Mouse (Mus musculus) cerebellum, adult 18-20 months (tissue): ENCODE measurements around the gene Col4a3bp.

Experiments
- DNase-seq, 2 experiments: peaks; one replicate each; pipeline ENCODE4 v3.0.0; 2021

The Col4a3bp gene

DNA sequence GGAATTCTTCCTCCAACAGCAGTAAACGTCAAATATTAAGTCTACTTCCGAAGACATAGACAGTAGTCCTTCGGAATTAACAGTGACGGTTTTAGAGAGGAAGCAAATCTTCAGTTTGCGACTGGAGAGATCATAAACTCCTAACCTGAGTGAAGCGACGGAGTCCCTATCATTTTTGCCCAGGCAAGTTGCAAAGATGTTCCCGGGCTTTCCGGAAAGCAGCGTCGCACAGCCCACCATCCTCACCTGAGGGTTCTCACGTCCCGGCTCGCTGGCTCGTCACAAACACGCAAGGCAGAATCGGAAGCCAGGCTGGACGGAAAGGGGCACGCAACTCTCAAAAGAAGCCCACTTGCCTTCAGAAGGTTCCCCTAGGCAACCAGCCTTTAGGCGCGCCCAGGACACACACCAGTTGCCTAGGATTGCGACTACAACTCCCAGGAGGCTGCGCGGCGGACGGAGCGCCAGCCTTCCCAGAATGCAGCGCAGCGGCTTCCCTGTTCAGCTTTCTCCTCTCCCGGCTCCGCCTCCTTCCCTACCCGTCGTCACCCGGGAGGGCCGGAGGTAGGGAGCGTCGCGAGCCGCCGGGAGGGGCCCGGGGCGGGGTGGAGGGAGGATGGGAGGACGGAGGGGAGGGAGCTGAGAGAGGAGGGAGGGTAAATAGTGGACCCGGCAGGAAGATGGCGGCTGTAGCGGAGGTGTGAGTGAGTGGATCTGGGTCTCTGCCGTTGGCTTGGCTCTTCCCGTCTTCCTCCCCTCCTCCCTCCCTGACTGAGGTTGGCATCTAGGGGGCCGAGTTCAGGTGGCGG, at the start of gene Col4a3bp, which contains the start of gene Polk:
Col4a3bp (plus strand) TSS at position 538 of the 809 bp plus-strand sequence.
Polk (minus strand) TSS at position 499 of the 809 bp plus-strand sequence.
- peak; percentile 97 to 99 for DNase-seq

DNA sequence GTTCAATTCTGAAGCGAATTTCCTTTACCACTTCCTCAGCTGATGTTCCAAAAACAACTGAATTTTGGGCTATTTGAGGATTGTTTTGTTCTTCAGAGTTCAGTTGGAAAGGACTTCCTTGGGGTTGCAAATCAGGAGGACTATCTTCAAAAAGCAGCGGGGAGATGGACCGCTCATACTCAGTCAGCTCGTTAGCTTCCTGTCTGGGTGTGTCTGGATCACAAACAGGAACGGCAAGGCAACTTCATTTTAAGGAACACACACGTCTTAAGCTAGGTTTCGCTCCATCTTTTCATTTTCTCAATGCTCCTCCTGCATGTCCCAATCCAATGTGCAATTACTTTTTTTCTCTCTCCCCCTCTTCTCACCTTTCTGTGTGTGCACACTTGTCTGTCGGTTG, 45.8 kb upstream of the Col4a3bp start:
- no peak for DNase-seq

DNA sequence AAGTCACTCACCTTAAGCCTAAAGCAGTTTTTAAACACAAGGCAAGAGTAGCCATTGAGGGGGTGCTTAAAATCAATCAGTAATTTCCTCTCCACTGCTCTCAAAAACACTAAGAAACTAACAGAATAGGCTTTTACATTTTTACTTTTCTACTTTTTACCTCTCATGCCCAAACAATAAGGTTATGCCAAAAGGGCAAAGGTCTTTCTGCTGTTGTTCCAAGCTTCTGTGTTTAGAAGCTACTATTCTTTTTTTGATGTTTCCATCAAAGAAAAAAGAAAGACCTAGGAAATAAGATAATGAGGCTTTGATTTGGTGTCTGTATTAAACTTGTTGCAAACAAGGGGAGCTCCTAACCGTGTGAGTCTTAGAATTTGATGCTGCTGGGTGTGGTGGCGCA, 42.5 kb upstream of the Col4a3bp start:
- DNase-seq: no peak

DNA sequence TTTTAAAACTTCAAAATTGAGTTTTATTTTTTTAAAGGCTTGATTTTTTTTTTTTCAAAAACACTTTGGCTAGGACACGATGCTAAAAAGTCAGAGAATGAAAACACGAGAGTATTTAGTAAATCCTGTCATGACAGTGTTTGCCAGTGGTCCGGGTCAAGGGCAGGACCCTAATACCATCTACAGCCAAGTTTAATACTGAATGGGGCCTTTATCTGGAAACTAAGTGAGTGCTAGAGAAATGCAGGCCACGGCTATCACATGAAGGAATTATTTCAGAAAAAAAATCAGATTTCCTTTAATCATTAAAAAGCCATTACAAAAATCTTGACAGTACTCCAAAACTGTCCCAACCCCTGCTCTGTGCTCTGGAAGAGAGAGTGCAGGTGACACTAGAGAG, 36.8 kb upstream of the Col4a3bp start:
- DNase-seq: no peak

DNA sequence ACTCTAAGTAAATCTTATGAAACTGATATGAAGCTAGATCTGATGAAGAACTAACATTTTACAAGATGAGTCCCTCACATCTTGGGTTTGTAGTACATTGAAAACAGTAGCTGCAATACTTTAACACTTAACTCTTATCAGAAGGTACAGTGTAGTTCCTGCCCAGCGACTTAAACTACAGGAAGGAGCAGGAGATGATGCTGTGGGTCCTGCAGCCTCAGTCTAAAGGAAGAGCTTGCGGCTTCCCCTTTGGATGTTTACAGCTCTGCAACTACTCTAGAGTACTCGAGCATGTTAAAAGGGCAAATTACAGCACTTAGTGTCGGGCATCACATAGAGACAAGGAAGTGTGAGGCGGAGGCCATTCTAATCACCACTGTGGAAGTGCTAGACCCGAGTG, 36.1 kb upstream of the Col4a3bp start:
- no peak for DNase-seq

DNA sequence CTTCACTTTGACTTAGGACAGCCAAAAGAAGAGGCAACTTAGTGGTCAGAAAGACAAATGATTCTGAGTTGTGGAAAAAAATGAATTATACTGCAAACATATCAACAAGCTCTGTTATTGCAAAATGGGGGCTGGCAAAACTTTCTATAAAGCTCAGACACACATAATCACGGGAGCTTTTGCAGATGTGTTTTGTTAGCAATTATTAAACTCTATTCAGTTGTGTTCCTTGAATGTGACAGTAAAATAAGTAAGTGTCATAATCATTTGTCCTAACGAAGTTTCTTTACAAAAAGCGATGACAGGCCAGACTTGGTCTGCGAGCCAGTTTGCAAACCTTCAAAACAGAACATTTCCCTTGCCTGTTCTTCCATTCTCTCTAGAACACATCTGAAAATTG, 34.9 kb upstream of the Col4a3bp start:
- no peak for DNase-seq

DNA sequence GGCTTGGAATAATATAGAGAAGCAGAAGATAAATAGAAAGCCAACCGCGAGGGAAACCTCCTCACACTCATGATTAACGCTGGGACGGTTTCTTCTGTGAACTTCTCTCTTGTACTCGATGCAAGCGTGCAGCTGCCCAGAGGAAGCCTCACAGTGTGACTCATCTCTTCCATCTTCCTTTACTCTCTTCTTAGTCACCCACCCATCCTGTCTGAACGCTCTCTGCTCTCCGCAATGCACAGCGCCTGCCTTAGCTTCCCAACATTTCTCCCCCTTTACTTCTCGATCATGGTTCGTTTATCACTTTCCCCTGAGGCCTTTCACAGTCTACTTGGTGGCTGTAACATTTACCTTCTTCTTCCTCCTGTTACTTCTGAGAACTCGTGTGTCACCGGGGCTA, 31.8 kb upstream of the Col4a3bp start:
- DNase-seq: no peak

DNA sequence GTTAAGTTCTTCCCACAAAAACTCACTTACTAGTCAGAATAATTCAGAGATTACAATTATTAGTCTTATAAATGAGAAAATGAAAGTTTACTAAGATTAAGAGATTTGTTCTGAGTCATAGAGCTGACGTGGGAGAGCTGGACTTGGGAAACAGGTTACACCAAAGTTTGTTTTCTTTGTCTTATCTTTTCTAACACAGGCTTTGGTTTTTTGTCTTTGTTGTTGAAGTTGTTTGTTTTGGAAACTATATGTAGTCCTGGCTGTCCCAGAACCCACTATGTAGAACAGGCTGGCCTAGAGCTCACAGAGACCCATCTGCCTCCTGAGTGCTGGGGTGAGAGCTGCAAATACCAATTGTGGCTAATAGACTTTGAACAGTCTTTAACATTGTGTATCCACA, 31.2 kb upstream of the Col4a3bp start:
- no peak for DNase-seq

DNA sequence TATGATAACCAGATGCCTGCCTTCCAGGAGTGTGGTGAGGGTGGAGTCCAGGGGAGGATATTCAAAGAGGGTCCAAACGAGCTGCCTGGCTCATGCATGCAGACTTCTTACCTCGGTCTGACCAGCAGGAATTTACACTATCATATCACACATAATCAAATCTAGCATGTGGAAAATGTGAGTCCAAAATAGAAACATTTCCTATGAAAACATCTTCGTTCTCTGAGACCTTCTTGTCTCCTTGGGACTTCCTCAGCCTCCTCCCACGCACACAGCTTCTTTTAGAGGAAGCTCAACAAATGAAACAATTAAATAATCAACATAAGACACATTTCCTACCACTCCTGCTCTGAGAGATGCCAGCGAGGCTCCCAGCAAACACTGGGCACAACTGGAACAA, 30.5 kb upstream of the Col4a3bp start:
- no peak for DNase-seq

DNA sequence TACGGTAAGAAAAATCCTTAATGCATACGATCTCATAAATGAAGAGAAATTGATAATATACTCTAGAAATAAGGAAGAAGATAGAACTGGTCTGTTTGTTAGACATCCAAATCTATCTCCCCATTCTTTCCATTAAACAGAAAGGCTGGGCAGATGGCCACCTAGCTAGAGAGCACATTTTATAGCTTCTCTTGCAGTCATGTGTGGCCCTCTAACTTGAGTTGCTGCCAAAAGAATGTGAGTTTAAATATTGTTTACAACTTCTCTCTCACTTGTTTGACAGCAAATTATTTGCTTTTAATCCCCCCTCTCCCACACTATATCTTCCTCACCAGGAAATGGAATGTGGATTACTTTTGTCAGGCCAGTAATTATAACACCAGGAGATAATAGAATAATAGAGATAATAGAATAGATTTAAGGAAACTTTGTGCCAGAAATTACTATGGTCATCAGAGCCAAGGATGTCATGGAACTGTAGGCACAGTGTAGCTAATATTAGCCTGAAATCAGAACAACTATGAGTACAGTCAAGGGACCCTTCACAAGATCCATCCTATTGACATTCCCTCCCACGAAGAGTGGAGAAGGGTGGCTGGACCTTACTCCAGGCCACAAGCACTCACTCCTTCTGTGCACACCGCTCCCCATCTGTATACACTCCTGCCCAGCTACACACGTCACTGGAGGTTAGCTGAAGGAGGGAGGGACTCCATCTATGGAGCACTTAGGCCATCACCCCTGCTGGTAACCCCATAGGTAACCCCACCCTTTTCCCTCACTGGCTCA, 28.1 kb upstream of the Col4a3bp start:
- DNase-seq: no peak

DNA sequence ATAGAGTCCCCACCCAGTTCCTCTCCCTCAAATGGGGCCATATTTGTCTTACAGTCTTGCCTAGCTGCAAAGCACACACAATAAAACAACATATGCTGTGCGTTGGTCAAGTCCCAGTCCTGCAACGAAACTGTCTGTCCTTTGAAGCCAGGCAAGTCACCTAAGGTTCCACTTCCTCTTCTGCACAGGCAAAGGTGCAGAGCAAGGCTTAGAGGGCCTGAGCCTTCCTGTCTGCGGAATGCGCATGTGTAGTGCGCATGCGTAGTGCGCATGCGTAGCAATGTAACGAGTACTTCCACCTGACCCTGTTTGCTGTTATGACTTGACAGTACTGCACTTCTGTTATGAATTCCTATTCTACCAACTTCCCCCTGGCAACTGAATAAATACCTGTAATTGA, 26.2 kb upstream of the Col4a3bp start:
- no peak for DNase-seq

DNA sequence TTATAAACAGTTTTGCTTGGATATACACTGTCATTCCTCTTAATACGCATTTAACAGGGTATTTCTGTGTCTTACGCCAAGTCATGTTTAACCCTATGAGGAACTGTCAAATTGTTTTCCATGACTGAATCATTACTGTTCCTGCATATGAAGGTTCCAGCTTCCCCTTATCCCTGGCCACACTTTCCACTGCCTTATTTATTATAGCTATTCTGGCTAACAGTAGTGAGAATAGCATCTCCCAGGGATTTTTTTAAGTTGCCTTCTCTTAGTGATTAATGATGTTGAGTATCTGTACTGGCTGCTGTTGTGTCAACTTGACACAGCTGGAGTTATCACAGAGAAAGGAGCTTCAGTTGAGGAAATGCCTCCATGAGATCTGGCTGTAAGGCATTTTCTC, 25.1 kb upstream of the Col4a3bp start:
- no peak for DNase-seq

DNA sequence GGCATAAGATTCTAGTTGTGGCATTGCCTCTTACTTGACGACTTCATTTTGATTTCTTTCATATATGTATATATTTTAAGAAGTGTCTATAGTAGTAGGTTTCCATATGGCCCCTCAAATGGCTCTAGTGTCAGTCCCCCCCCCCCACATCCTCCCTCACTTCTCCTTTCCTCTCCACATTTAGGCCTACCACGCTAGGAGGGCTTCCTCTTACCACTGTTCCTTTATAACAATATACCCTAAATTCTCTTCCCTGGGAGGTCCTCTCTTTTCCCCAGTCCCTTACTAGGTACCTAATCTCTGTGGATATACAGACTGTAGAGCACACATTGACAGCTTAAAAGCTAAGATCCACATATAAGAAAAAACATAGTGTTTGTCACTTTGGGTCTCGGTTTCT, 21.1 kb upstream of the Col4a3bp start:
- no peak for DNase-seq

DNA sequence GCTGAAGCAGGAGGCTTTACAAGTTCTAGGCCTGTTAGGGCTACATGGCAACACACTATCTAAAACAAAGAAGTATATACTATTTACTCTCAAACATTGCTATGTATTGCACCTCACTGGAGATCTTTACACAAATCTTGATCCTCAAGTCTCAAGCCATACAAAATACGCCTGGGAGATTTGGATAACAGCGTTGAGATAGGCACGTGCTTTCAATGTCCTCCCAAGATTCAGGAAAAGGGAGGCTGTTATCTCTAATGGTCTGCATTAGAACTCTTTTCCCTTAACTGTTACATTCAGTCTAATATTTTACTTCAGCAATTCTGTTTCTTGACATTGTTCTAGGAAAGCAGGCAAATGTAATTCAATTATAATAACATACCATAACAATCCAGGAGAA, 15.4 kb upstream of the Col4a3bp start:
- no peak for DNase-seq

DNA sequence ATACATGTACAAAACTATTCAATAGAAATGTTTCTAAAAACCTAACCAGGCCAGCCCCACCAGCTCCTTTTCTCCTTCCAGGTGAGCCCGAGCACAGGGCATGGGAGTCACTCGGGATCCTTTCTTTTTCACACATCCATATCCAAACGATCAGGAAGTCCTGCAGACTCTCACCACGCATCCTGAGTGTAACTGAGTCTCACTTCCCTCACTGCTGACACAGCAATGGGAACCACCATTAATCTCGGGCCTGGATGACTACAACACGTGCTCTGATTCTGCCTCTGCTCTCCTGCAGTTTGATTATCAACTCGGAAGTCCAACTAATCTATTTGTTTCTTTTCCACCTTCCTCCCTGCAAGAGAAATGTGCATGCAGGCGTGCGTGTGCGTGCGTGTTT, 14.6 kb upstream of the Col4a3bp start:
- DNase-seq: no peak

DNA sequence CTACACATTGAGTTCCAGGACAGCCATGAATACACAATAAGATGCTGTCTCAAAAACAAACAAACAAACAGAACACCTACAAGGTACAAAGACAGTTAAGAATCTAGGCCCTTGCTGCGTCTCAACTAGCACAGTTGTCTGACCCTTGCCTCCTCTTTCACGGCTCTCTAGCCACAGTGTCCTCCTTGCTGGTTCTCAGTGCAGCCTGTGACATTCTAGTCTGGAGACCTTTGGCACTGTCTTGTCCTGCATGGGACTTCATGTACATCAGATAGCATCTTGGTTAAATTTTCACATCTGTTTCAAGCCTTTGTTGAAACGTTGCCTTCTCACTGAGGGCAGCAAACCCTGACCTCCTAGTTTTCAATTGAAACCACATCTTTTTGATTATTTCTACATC, 13.6 kb upstream of the Col4a3bp start:
- DNase-seq: no peak

DNA sequence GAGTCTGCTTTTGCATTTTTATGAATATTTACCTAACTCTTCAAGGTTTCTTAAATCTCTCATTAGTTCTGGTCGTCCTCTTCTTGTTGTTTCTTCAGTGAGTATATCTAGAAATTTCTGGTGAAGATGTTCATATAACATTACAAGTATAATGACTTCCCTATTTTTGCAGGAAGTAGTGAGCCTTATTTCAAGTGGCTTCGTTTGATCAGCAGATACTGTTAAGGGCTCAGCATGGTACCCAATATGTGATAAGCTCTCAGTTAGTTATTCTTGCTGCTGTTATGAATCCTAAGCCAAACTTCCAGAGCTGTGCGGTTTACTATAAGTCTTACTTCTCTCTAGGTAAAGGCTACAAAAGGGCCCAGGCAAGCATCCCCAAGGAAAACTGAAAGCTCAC, 12.9 kb upstream of the Col4a3bp start:
- DNase-seq: no peak

DNA sequence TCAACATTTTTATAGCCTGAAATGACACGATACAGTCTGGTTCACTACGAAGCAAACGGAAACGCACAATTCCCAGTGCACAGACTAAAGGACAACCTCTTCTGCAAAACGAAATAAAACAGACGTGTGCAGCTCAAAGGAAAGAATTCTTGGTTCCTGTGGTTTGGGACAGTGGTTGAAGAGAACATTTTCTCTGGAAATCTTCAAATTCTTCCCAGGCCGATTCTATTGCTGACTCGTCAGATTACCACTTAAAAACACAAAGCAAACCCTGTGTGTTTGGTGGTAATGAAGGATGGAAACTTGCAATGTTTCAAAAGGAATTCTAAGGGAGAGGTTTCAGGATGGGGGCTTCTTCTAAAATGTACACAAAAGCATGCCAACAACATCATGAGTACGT, 12.4 kb upstream of the Col4a3bp start:
- no peak for DNase-seq

DNA sequence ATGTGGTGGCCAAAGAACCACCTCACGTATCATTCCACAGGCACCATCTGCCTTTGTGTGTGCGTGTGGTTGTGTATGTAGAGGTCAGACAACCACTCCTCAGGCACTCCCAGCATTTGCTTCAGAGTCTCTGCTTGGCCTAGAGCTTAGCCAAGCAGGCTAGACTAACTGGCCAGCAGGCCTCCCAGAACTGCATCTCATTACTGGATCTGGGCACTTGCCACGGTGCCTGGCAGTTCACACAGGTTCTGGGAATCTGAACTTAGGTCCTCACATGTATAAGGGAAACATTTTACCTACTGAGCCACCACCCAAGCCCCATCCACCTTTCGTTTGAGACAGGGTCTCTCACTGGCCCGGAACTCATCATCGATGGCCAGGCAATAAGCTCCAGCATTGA, 10.2 kb upstream of the Col4a3bp start:
- no peak for DNase-seq

DNA sequence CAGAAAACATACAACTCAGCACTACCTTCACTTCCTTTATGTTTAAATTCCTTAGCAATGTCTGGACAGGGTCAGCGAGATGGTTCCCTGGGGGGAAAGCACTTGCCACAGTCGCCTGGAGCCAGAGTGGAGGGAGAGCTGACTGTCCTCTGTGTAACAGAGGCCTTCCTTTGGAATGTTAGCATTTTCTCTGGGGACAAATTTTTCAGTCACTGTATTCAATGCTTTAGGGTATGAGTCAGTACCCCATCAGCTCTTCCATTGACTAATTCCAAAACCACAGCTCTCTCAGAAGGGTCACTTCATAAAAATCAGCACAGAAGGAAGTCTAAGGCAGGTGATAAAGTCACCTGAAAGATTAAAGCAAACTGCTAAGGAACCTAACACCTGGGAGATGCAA, 8.7 kb upstream of the Col4a3bp start:
- no peak for DNase-seq

DNA sequence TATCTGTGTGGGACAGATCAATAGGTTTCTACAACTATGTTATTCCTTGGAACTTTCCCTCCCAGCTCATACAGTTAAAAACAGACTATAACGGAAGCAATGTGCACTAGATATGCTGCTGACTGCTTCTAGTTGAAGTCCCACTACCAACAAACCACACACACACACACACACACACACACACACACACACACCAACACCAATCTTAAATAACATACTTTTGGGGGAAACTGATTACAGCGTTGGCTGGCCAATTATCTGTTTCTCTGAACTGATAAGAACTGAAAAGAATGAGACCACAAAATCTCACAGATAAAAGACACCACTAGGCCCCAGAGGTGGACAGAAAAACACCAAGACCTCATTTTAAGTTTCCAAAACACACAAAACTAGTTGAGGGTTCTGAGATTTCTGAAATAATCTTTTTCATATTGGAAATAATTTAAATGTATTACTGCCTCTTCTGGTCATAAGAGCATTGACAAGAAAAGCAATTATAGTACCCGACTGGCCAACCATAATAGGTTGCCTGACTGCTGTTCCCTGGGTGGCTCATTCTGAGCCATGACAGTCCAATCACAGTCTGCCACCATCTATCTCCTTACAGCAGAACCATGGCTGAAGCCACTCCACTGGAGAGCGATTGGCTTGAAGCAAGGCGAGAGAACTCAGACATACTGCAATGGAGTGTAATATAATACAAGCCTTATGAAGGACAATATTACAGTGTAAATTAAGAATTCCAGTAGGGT, 5.4 kb upstream of the Col4a3bp start:
- DNase-seq: no peak

DNA sequence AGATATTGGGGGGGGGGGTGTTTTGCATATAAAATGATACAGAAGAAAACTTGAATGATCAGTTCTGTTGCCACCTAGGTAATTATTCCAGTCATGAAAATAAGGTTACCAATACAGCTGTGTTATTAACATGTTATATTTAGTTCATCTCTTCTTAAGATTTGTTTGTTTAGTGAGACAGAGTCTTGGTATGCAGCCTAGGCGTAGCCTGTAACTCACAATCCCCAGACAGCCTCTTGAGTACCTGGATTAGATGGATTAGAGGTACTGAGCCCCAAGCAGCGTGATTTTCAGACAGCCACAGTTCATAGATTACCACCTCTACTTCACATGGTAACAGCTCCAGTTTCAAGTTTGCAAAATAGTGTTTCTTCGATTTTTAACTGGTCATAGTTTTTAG, 4.3 kb upstream of the Col4a3bp start:
- DNase-seq: no peak

DNA sequence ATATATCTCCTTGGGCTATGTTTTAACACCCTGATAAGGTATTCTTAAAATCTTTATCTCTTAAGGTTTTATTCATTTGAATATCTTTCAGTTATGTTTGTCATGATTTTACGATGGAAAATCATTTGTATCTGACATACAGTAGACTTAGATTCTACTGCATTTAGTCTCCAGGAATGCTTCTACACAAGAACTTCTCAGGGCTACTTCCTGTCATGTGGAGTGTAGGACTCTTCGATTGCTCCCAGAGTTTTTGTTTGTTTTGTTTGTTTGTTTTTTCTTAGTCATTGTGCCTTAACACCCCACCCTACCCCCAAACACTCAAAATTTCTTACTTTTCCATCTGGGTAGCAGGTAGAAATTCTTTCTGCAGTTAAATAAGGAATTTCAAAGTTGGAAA, 1.0 kb upstream of the Col4a3bp start:
- no peak for DNase-seq
